Mouse (Mus musculus) CH12.LX (cell line): ENCODE results near the gene Hlx. TPM values are rescaled to one million over a fixed set of nuclear protein-coding genes. Genes with fewer than 3 reads are reported as not detected.

Experiments
- DNase-seq: peaks from one replicate; pipeline ENCODE4 v3.0.0-alpha.2; 2013; ENCODE audit errors: extremely low read depth
- H3K27ac ChIP-seq: 2 replicates; pipeline ENCODE4 v1.5.1; 2012; ENCODE audit warnings: low read depth, mild to moderate bottlenecking, control low read depth, moderate library complexity; ENCODE audit not compliant: insufficient read depth
- H3K27me3 ChIP-seq: replicated peaks from 2 replicates; pipeline ENCODE3; 2012; ENCODE audit warnings: inconsistent platforms
- H3K36me3 ChIP-seq, 2 experiments: replicated peaks in 1 of 2; 2 replicates each; pipeline versions ENCODE3 to v1.6.1; 2012; ENCODE audit warnings: inconsistent platforms in 1 of 2, low read length in 1 of 2, mild to moderate bottlenecking in 1 of 2, mixed read lengths in 1 of 2, moderate library complexity in 1 of 2; ENCODE audit not compliant: control insufficient read depth in 1 of 2, insufficient read depth in 1 of 2
- H3K4me1 ChIP-seq, 2 experiments: 2 replicates each; pipeline ENCODE4 v1.6.1; 2012; ENCODE audit warnings: inconsistent platforms in 1 of 2, moderate library complexity in 1 of 2; ENCODE audit not compliant: insufficient read depth in 2 of 2, control insufficient read depth in 1 of 2
- H3K4me2 ChIP-seq: 2 replicates; pipeline ENCODE4 v1.6.1; 2012; ENCODE audit warnings: low read depth, mild to moderate bottlenecking, control low read depth; ENCODE audit not compliant: poor library complexity, insufficient read depth, severe bottlenecking
- H3K4me3 ChIP-seq, 3 experiments: fragments of 150-350 bp in 1 of 3; sonication (generic) in 1 of 3; replicated peaks in 1 of 3; 2 replicates each; pipeline versions ENCODE3 to v1.5.1; 2011 to 2012; ENCODE audit warnings: low read depth in 2 of 3, low read length in 2 of 3, mild to moderate bottlenecking in 2 of 3, moderate library complexity in 2 of 3, control low read depth in 1 of 3, improper control_type of control experiment in 1 of 3, inconsistent platforms in 1 of 3, mixed read lengths in 1 of 3; ENCODE audit not compliant: poor library complexity in 1 of 3
- H3K79me2 ChIP-seq: replicated peaks from 2 replicates; pipeline ENCODE4 v1.6.1; 2012; ENCODE audit warnings: mild to moderate bottlenecking, moderate library complexity; ENCODE audit not compliant: control insufficient read depth, poor library complexity, insufficient read depth, severe bottlenecking; ENCODE audit errors: extremely low read depth
- H3K9ac ChIP-seq: 2 replicates; pipeline ENCODE4 v1.6.1; 2012; ENCODE audit warnings: low read depth, mild to moderate bottlenecking, control low read depth, moderate library complexity; ENCODE audit not compliant: insufficient read depth
- H3K9me3 ChIP-seq: replicated peaks from 2 replicates; pipeline ENCODE3; 2012; ENCODE audit warnings: low read length, inconsistent platforms, mixed read lengths
- CHD2 ChIP-seq: IDR thresholded peaks from 2 replicates; pipeline ENCODE4 v1.6.1; 2011; ENCODE audit warnings: low read length, improper control_type of control experiment
- E2F4 ChIP-seq: IDR thresholded peaks from 2 replicates; pipeline ENCODE4 v1.6.1; 2011; ENCODE audit warnings: low read depth, low read length, improper control_type of control experiment; ENCODE audit not compliant: insufficient replicate concordance
- ELF1 ChIP-seq: IDR thresholded peaks from 2 replicates; pipeline ENCODE4 v1.6.1; 2014; ENCODE audit warnings: low read depth, mild to moderate bottlenecking, inconsistent platforms, low read length, improper control_type of control experiment
- ETS1 ChIP-seq: conservative IDR thresholded peaks from 2 replicates; pipeline ENCODE4 v1.6.1; 2012; ENCODE audit warnings: low read depth, mild to moderate bottlenecking, inconsistent platforms, low read length, improper control_type of control experiment, moderate library complexity
- GABPA ChIP-seq: IDR thresholded peaks from 2 replicates; pipeline ENCODE4 v1.6.1; 2012; ENCODE audit warnings: low read depth, low read length, improper control_type of control experiment, inconsistent platforms; ENCODE audit not compliant: insufficient replicate concordance
- IRF4 ChIP-seq: IDR thresholded peaks from 2 replicates; pipeline ENCODE4 v1.6.1; 2014; ENCODE audit warnings: low read depth, mild to moderate bottlenecking, inconsistent platforms, low read length, improper control_type of control experiment
- JUND ChIP-seq: conservative IDR thresholded peaks from 2 replicates; pipeline ENCODE4 v1.6.1; 2011; ENCODE audit warnings: low read depth, low read length, improper control_type of control experiment
- KAT2A ChIP-seq: IDR thresholded peaks from 2 replicates; pipeline ENCODE4 v1.6.1; 2012; ENCODE audit warnings: low read length, improper control_type of control experiment, inconsistent platforms; ENCODE audit not compliant: insufficient replicate concordance
- MAX ChIP-seq: IDR thresholded peaks from 2 replicates; pipeline ENCODE4 v1.6.1; 2011; ENCODE audit warnings: low read length, improper control_type of control experiment
- MAZ ChIP-seq: IDR thresholded peaks from 2 replicates; pipeline ENCODE4 v1.6.1; 2012; ENCODE audit warnings: low read depth, mild to moderate bottlenecking, inconsistent platforms, low read length, improper control_type of control experiment, moderate library complexity
- MXI1 ChIP-seq: IDR thresholded peaks from 2 replicates; pipeline ENCODE4 v1.6.1; 2011; ENCODE audit warnings: mild to moderate bottlenecking, low read depth, low read length, improper control_type of control experiment
- MYC ChIP-seq: IDR thresholded peaks from 2 replicates; pipeline ENCODE4 v1.6.1; 2011; ENCODE audit warnings: low read depth, mild to moderate bottlenecking, improper control_type of control experiment, low read length
- NELFE ChIP-seq: IDR thresholded peaks from 2 replicates; pipeline ENCODE4 v1.6.1; 2011; ENCODE audit warnings: low read depth, low read length, improper control_type of control experiment
- POLR2A ChIP-seq: IDR thresholded peaks from 2 replicates; pipeline ENCODE4 v1.6.1; 2011; ENCODE audit warnings: low read depth, mild to moderate bottlenecking, improper control_type of control experiment, low read length
- RAD21 ChIP-seq: IDR thresholded peaks from 2 replicates; pipeline ENCODE4 v1.6.1; 2011; ENCODE audit warnings: low read depth, mild to moderate bottlenecking, low read length, improper control_type of control experiment, moderate library complexity
- SIN3A ChIP-seq: IDR thresholded peaks from 2 replicates; pipeline ENCODE4 v1.6.1; 2012; ENCODE audit warnings: low read length, improper control_type of control experiment, inconsistent platforms
- SMC3 ChIP-seq: IDR thresholded peaks from 2 replicates; pipeline ENCODE4 v1.6.1; 2011; ENCODE audit warnings: low read depth, low read length, improper control_type of control experiment
- TBP ChIP-seq: conservative IDR thresholded peaks from 2 replicates; pipeline ENCODE4 v1.6.1; 2011; ENCODE audit warnings: low read depth, low read length, improper control_type of control experiment
- UBTF ChIP-seq: IDR thresholded peaks from 2 replicates; pipeline ENCODE4 v1.6.1; 2012; ENCODE audit warnings: low read depth, mild to moderate bottlenecking, inconsistent platforms, low read length, improper control_type of control experiment, moderate library complexity
- USF2 ChIP-seq: conservative IDR thresholded peaks from 2 replicates; pipeline ENCODE4 v1.6.1; 2011; ENCODE audit warnings: low read depth, low read length, improper control_type of control experiment
- ZC3H11A ChIP-seq: IDR thresholded peaks from 2 replicates; pipeline ENCODE4 v1.6.1; 2012; ENCODE audit warnings: low read depth, mild to moderate bottlenecking, inconsistent platforms, low read length, improper control_type of control experiment
- ZKSCAN1 ChIP-seq: IDR thresholded peaks from 2 replicates; pipeline ENCODE4 v1.6.1; 2012; ENCODE audit warnings: low read depth, inconsistent platforms, low read length, improper control_type of control experiment, borderline replicate concordance
- ZMIZ1 ChIP-seq: IDR thresholded peaks from 2 replicates; pipeline ENCODE4 v1.6.1; 2012; ENCODE audit warnings: low read depth, mild to moderate bottlenecking, inconsistent platforms, low read length, improper control_type of control experiment
- ZNF384 ChIP-seq: IDR thresholded peaks from 2 replicates; pipeline ENCODE4 v1.6.1; 2012; ENCODE audit warnings: low read depth, low read length, improper control_type of control experiment, inconsistent platforms
- dilution Hi-C: fragments of 300-500 bp; cut with MboI; formaldehyde crosslinking; loops from 2 replicates; pipeline ENCODE4 v1.14.3; 2020; ENCODE audit warnings: low sequenced_read_pairs; ENCODE audit not compliant: extremely low pct_unique_long_range_greater_than_20kb, extremely low pct_ligation_motif_present
- in situ Hi-C: fragments of 300-500 bp; cut with MboI; formaldehyde crosslinking; loops from 3 replicates; pipeline ENCODE4 v1.14.3; 2019; ENCODE audit warnings: low sequenced_read_pairs, low pct_ligation_motif_present, low pct_unique_long_range_greater_than_20kb, mixed read lengths
- polyA plus RNA-seq: library from polyadenylated mRNA; unstranded; fragments of >175 nt; gene quantifications from 2 replicates; pipeline ENCODE4 v1.2.1, GENCODE M21; 2012; ENCODE audit warnings: low read depth; ENCODE audit not compliant: insufficient read length
- total RNA-seq, 2 experiments: library from RNA; depleted of rRNA; stranded (reverse); fragments of 300-350 nt in 1 of 2; fragments of >200 nt in 1 of 2; gene quantifications; 2 replicates each; pipeline ENCODE4 v1.2.3; 2012 to 2014

Gene Hlx
- total and polyA plus RNA-seq, 3 experiments = 0.34 to 1.1 (median 0.64) TPM

- Histone ChIP-seq H3K79me2 (no peaks in the 10 kb centered on the region), H3K9me3 (no peaks in the 10 kb centered on the region), H3K27ac (no peak overlapping the region), H3K4me1 (no peaks in the 10 kb centered on the region), H3K9ac (no peak overlapping the region), H3K4me2 (no peak overlapping the region), H3K36me3 (no peaks in the 10 kb centered on the region), H3K4me3 (no peak overlapping the region), H3K27me3 (no peaks in the 10 kb centered on the region)
- in situ Hi-C loops (no loop called here), dilution Hi-C loops (no loop called here)
- no peak for TF ChIP-seq SIN3A
- no peak for TF ChIP-seq SMC3
- no peak for TF ChIP-seq UBTF
- no peak for TF ChIP-seq GABPA
- TF ChIP-seq MAX = no peak
- no peak for TF ChIP-seq IRF4
- TF ChIP-seq MYC = no peak
- TF ChIP-seq ZMIZ1 = no peak
- no peak for TF ChIP-seq TBP
- no peak for TF ChIP-seq USF2
- TF ChIP-seq E2F4 = no peak
- no peak for TF ChIP-seq POLR2A
- TF ChIP-seq ZNF384 = no peak
- TF ChIP-seq CHD2 = no peak
- TF ChIP-seq ZC3H11A = no peak
- TF ChIP-seq MXI1 = no peak
- no peak for DNase-seq
These were observed 13.9 kb downstream of the Hlx start for GRCm38 (mm10) chr1:184718261-184719120.

DNA sequence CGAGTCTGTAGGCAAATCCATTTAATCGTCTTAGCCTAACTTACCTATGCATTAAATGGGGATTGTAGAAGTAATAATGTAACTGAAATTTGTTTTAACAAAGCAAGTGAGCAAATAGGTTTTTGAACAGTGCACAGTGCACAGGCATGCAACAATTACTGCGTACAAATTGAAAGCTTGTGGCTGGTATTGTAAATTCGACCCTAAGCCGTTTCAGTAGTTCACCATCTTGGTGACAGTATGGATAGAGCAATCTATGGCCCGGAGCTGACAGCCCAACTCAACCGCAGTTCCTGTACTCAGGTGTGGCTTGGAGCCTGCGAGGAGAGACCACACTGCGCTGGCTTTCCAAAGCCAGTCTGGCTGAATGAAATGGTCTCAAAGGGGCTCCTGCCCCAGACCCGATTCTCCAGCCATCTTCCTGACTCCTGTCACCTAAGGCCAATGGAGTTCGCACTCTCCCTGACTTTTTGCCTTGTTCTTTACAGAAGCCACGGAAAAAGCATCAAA lies 14.7 kb downstream of the Hlx start:
- Histone ChIP-seq H3K4me2 (no peak overlapping the region), H3K9ac (no peak overlapping the region), H3K4me3 (no peak overlapping the region), H3K27ac (no peak overlapping the region), H3K79me2 (no peaks in the 10 kb centered on the region), H3K4me1 (no peaks in the 10 kb centered on the region), H3K27me3 (no peaks in the 10 kb centered on the region), H3K9me3 (no peaks in the 10 kb centered on the region), H3K36me3 (no peaks in the 10 kb centered on the region)
- no peak for TF ChIP-seq ZMIZ1
- TF ChIP-seq NELFE = no peak
- TF ChIP-seq ZKSCAN1 = no peak
- TF ChIP-seq JUND = no peak
- TF ChIP-seq MAZ = no peak
- no peak for TF ChIP-seq ELF1
- TF ChIP-seq MAX = no peak
- no peak for TF ChIP-seq KAT2A
- no peak for TF ChIP-seq ZC3H11A
- TF ChIP-seq MXI1 = no peak
- no peak for TF ChIP-seq RAD21
- TF ChIP-seq GABPA = no peak
- TF ChIP-seq ETS1 = no peak
- in situ Hi-C loops = no loop called here
- DNase-seq = no peak
- dilution Hi-C loops = no loop called here
